Mouse (Mus musculus) midbrain, embryonic 16.5 days (tissue): ENCODE measurements at regions not wholly inside any gene's neighbourhood (a gene's known extent, or its start where the extent isn't known, plus 50 kb on each side); places are given as distances from the start of the nearest gene placed in this dataset.

Experiments used
- ATAC-seq: fragments of 200-750 bp; cut with Nextera tagmentation; 2 replicates; pipeline ENCODE4 v1.8.0; 2017; ENCODE audit warnings: moderate TSS enrichment
- H3K27ac ChIP-seq: fragments of 300-500 bp; sonication (generic); 2 replicates; pipeline ENCODE4 v1.5.1; 2014; ENCODE audit warnings: mild to moderate bottlenecking, low read length, mixed read lengths
- H3K27me3 ChIP-seq: fragments of 300-500 bp; sonication (generic); 2 replicates; pipeline ENCODE4 v1.6.1; 2014; ENCODE audit warnings: low read depth, low read length, mixed read lengths; ENCODE audit not compliant: control insufficient read depth, insufficient read depth
- H3K36me3 ChIP-seq: fragments of 300-500 bp; sonication (generic); 2 replicates; pipeline ENCODE4 v1.6.1; 2014; ENCODE audit warnings: mild to moderate bottlenecking, low read length, moderate library complexity, mixed read lengths; ENCODE audit not compliant: control insufficient read depth, insufficient read depth
- H3K4me1 ChIP-seq: fragments of 300-500 bp; sonication (generic); 2 replicates; pipeline ENCODE4 v1.6.1; 2014; ENCODE audit warnings: mild to moderate bottlenecking, low read length, mixed read lengths; ENCODE audit not compliant: control insufficient read depth, insufficient read depth
- H3K4me2 ChIP-seq: fragments of 300-500 bp; sonication (generic); 2 replicates; pipeline ENCODE4 v1.6.1; 2014; ENCODE audit warnings: mild to moderate bottlenecking, low read length, mixed read lengths
- H3K4me3 ChIP-seq: fragments of 300-500 bp; sonication (generic); 2 replicates; pipeline ENCODE4 v1.5.1; 2014; ENCODE audit warnings: low read depth, mild to moderate bottlenecking, low read length, moderate library complexity, mixed read lengths
- H3K9ac ChIP-seq: fragments of 300-500 bp; sonication (generic); 2 replicates; pipeline ENCODE4 v1.6.1; 2014; ENCODE audit warnings: low read depth, low read length, mixed read lengths
- H3K9me3 ChIP-seq: fragments of 300-500 bp; sonication (generic); replicated peaks from 2 replicates; pipeline ENCODE4 v1.6.1; 2014; ENCODE audit warnings: mild to moderate bottlenecking, low read length, mixed read lengths; ENCODE audit not compliant: control insufficient read depth, poor library complexity, severe bottlenecking
- WGBS: fragments of 180-500 bp; shearing (Covaris S2); extraction: QIAGEN DNeasy Blood & Tissue Kit; methylation state at CpG from one replicate; pipeline ENCODE4 v1.1.7; 2014; 5-methylcytosine and 5-hydroxymethylcytosine counted together

DNA sequence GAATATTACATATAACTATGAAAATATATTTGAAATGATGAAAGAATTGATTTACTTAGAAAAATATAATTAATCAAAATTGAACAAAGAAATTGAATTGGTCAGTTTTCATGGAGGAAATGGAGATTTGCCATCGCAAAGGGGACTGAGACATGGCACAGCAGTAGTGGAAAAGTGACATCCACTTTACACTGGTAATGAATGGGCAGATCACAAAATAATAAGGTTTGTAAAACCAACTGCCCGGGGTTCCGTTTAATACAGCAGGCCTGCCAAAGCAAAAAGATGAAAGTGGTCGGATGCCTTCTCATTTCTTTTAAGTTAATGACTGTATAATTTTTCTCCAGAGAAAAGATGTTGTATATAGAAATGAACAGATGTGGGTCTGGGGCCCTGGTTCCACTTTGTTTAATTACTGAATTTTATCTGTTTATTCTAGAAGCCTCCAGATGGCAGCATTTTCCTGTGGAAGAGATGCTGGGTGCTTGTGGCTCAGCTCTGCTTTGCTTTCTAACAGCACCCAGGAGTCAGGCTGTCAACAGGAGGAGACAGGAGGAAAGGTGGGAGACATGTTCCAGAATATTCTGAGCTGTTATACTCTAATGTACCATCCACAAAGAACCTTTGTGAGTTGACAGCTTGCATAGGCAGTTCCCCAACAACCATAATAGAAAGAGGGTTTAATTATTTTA, 75.6 kb upstream of the Fbxl17 start:
- no peak overlapping the region for H3K4me3 ChIP-seq
- H3K27me3 ChIP-seq: no peaks in the 10 kb centered on the region
- no peak overlapping the region for H3K9ac ChIP-seq
- no peak overlapping the region for H3K4me2 ChIP-seq
- H3K36me3 ChIP-seq: no peaks in the 10 kb centered on the region
- ATAC-seq: peak; percentile 82
- H3K9me3 ChIP-seq: no peaks in the 10 kb centered on the region
- no peak overlapping the region for H3K27ac ChIP-seq
- 47% methylated on average over 4 of the region's 4 CpGs for WGBS
- H3K4me1 ChIP-seq: no peaks in the 10 kb centered on the region

DNA sequence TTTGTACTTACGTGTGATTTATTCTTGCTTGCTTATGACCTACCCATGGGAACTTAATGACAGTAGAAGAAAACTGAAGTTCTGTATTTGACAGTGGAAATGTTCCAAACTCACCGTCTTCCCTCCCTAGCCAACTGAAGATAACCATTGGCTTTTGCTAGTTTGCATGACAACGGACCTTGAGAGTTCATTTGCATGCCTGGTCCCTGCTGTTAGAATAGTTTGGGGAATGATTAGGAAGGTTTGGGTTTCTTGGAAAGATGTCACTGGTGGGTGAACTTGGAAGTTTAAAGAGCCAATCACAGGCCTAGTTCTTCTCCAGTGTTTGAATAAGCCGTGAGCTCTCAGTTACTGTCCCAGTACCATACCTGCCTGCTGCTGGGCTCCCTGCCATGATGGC, 83.1 kb upstream of the Fbxl17 start:
- ATAC-seq: no peak
- WGBS: 65% methylated on average over 4 of the region's 4 CpGs
- Histone ChIP-seq H3K36me3 (no peaks in the 10 kb centered on the region), H3K4me3 (no peak overlapping the region), H3K9ac (no peak overlapping the region), H3K4me2 (no peak overlapping the region), H3K9me3 (no peaks in the 10 kb centered on the region), H3K27ac (no peak overlapping the region), H3K27me3 (no peaks in the 10 kb centered on the region), H3K4me1 (peaks cover 5% of the 10 kb centered on the region; the same call in 1 of the 2 replicates)

DNA sequence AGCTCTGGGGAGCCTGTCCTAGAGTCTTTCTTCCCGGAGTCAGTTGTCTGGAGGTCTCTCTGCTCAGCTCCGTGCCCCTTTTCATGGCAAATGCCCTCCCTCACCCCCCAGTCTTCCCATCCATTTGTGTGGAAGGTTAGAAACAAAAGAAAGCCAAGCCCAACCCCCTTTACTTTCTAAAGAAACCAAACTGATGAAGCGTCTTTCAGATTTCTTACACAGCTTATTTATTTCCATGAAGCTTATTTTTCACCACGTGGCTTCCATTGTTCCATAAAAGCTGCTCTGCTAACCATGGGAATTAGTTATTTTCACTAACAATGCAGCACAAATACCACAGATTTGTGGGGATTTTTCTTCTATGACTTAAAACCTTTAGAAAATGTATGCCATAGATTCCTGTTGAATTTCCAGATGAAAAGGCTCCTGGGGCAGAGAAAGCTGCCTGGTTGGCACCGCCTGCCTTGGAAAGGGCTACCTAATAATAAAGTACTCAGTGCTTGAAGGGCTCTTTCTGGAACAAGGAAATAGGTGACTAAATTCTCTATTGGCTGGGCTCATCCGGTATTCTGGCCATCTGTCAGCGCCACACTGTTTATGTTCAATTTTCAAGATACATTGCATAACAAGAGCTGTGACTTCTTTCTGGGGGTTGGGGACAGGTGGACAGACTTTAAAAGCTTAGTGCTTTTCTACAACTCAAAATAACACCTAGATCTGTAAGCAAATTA, 107.4 kb upstream of the Fbxl17 start:
- Histone ChIP-seq H3K9ac (no peak overlapping the region), H3K36me3 (no peaks in the 10 kb centered on the region), H3K27ac (peak overlapping the region; percentile 10; the same call in 1 of the 2 replicates), H3K4me1 (0 out of 2 replicates have a peak, but pooled peaks cover 2% of the 10 kb centered on the region), H3K27me3 (no peaks in the 10 kb centered on the region), H3K4me2 (no peak overlapping the region), H3K4me3 (no peak overlapping the region), H3K9me3 (no peaks in the 10 kb centered on the region)
- 14% methylated on average over 7 of the region's 7 CpGs for WGBS
- no peak for ATAC-seq

DNA sequence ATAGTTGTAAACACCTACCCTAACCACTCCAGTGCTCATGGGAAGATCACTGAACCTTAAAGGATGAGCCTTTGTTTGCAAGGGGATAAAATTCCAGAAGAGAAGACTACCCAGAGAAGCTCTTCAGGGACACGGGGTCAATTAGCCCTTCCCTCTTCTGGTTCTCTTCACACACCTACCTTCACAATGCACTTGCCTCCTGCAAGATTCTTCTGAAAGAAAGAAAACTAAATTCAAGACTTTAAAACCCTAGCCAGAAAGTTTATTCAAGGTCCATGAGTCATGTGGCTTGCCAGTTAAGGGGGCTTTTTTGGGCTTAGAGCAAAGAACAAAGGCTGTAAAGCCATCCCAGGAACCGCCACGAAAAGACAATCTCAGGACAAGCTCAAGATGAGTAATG, 122.9 kb upstream of the Fbxl17 start:
- H3K4me2 ChIP-seq: no peak overlapping the region
- H3K9me3 ChIP-seq: no peaks in the 10 kb centered on the region
- no peaks in the 10 kb centered on the region for H3K4me1 ChIP-seq
- no peak overlapping the region for H3K4me3 ChIP-seq
- H3K27ac ChIP-seq: no peak overlapping the region
- no peak overlapping the region for H3K9ac ChIP-seq
- no peaks in the 10 kb centered on the region for H3K27me3 ChIP-seq
- no peaks in the 10 kb centered on the region for H3K36me3 ChIP-seq
- WGBS: 17% methylated on average over 3 of the region's 3 CpGs
- ATAC-seq: no peak

DNA sequence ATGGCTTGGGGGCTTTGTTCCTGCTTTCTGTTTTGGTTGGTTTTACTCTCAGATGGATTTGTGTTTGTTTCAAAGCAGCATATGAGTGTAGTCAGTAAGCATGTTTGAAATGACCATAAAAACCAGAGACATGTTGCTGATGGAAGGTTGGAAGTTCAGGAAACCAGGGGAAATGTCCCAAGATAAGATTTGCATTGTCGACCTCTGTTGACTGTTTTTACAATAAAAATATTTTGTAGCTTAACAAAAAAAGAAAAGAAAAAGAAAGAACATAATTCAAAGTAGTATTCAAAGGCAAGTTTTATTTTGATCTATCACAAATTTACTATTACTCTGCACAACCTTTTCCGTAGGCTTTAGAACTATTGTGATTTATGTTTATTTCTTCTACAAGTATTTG, 137.8 kb upstream of the Fbxl17 start:
- H3K4me2 ChIP-seq: no peak overlapping the region
- H3K4me1 ChIP-seq: no peaks in the 10 kb centered on the region
- ATAC-seq: no peak
- H3K36me3 ChIP-seq: no peaks in the 10 kb centered on the region
- H3K4me3 ChIP-seq: no peak overlapping the region
- 83% methylated on average over 2 of the region's 2 CpGs for whole genome bisulfite sequencing
- H3K9ac ChIP-seq: no peak overlapping the region
- no peaks in the 10 kb centered on the region for H3K9me3 ChIP-seq
- H3K27ac ChIP-seq: no peak overlapping the region
- no peaks in the 10 kb centered on the region for H3K27me3 ChIP-seq

DNA sequence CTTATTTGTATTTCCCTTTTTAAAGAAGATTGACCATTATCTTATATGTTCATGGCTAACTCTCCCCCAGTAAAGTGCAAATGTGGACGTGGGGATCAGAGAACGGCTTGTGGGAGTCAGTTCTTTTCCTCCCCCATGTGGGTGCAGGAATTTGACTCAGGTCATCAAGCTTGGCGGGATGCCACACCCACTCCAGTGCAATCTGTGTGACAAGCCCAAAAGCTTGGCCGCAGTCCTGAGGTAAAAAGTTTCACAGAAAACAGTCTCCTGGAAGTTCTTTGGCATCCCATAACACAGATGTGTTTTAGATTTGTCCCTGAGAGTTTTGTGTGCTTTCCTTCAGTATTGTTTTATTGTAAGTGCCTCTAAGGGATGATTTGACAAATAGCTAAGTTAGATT, 144.6 kb upstream of the Fbxl17 start:
- Histone ChIP-seq H3K27ac (no peak overlapping the region), H3K9me3 (peaks cover 5% of the 10 kb centered on the region; the same call in 1 of the 2 replicates), H3K4me1 (no peaks in the 10 kb centered on the region), H3K36me3 (no peaks in the 10 kb centered on the region), H3K27me3 (no peaks in the 10 kb centered on the region), H3K4me3 (no peak overlapping the region), H3K4me2 (no peak overlapping the region), H3K9ac (no peak overlapping the region)
- 94% methylated on average over 4 of the region's 4 CpGs for WGBS
- no peak for ATAC-seq

DNA sequence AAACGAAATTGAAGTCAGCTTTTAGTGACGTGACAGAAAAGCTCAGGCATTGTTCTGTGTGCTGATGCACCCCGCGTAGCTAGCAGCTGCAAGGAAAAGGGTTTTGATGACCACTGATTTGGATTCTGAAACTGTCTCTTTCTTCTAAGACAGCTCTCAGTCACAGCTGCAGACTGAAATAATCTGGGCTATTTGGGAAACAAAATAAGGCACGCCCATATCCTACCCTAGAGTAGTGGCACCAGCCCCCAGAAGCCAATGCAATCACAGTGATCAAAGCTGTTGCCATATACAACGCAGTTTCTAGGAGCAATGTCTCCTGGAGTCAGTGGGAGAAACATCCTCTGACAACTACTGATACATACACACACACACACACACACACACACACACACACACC, 157.9 kb upstream of the Fbxl17 start:
- Histone ChIP-seq H3K9ac (no peak overlapping the region), H3K4me2 (no peak overlapping the region), H3K27ac (no peak overlapping the region), H3K27me3 (no peaks in the 10 kb centered on the region), H3K4me1 (no peaks in the 10 kb centered on the region), H3K9me3 (no peaks in the 10 kb centered on the region), H3K36me3 (no peaks in the 10 kb centered on the region), H3K4me3 (no peak overlapping the region)
- WGBS: 53% methylated on average over 6 of the region's 6 CpGs
- no peak for ATAC-seq

DNA sequence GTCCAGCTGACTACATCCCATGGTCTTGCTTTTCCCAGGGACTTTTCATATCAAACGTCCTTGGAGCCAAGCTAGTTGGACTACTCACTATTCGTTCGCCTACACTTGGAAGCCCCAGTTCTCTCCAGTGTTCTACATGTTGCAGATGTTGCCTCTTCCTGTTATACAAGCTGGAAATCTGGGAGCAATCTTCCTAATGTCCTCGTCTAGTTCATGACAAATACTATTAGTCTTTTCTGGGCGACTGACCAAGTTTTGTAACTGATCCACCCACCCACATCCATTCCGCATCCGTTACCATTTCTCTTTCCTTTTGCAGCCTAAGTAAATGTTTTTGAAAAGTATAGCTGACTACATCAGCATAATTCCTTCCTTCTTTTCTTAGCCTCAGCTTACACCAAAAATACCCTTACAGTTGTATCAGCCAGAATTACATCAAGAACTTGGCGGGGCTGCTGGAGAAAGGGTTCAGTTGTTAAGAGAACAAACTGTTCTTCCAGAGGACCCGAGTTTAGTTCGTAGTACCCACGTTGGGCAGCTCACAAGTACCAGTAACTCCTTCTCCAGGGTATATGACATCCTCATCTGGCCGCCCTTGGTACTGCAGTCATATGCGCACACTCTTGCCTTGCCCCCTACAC, 161.1 kb upstream of the Fbxl17 start:
- Histone ChIP-seq H3K4me1 (no peaks in the 10 kb centered on the region), H3K27ac (no peak overlapping the region), H3K9me3 (no peaks in the 10 kb centered on the region), H3K4me3 (no peak overlapping the region), H3K9ac (no peak overlapping the region), H3K36me3 (no peaks in the 10 kb centered on the region), H3K27me3 (no peaks in the 10 kb centered on the region), H3K4me2 (no peak overlapping the region)
- ATAC-seq: no peak
- 89% methylated on average over 13 of the region's 13 CpGs for WGBS

DNA sequence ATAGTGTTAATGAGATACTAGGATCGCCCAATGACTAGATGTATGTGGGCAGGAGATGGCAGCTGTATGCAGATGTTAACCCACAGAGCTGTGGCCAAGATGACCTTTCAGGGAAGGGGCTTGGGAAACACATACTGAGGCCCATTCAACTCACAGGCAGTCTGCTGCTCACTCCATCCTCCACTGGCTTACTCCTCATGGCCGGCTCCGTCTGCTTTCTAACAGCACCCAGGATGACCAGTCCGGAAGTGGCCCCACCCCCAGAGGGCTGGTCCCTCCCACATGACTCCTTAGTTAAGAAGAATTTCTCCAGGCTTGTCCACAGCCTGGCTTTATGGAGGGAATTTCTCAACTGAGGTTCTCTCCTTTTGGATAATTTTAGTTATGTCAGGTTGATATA, 161.8 kb upstream of the Fbxl17 start:
- no peak overlapping the region for H3K9ac ChIP-seq
- H3K4me1 ChIP-seq: no peaks in the 10 kb centered on the region
- H3K27ac ChIP-seq: no peak overlapping the region
- H3K4me3 ChIP-seq: no peak overlapping the region
- H3K9me3 ChIP-seq: no peaks in the 10 kb centered on the region
- H3K4me2 ChIP-seq: no peak overlapping the region
- ATAC-seq: no peak
- H3K36me3 ChIP-seq: no peaks in the 10 kb centered on the region
- 89% methylated on average over 4 of the region's 4 CpGs for WGBS
- H3K27me3 ChIP-seq: no peaks in the 10 kb centered on the region
